Mouse (Mus musculus): ENCODE measurements at regions not wholly inside any gene's neighbourhood (a gene's known extent, or its start where the extent isn't known, plus 50 kb on each side); places are given as distances from the start of the nearest gene placed in this dataset.

GRCm38 (mm10) chr12:86830247-86830585, 54.4 kb downstream of the Irf2bpl start:
- H3K27ac ChIP-seq (replicated peaks) = no peak overlapping the region

GRCm38 (mm10) chr12:86829581-86830246, 54.9 kb downstream of the Irf2bpl start:
- ATAC-seq (ENCODE audit: insufficient read depth) = no peak
- Histone ChIP-seq H3K4me1 (replicated peaks) (peaks cover 80% of the 10 kb centered on the region), H3K27ac (replicated peaks) (peak overlapping the region; percentile 53), H3K27me3 (no peaks in the 10 kb centered on the region), H3K4me2 (peak overlapping the region; percentile 25; the same call in 1 of the 2 replicates), H3K36me3 (replicated peaks) (no peaks in the 10 kb centered on the region), H3K4me3 (replicated peaks) (no peak overlapping the region), H3K9ac (no peak overlapping the region), H3K9me3 (replicated peaks) (no peaks in the 10 kb centered on the region)
- WGBS (ENCODE audit: insufficient replicate concordance) = 35% methylated on average over 16 of the region's 16 CpGs

More at GRCm38 (mm10) chr12:86830247-86830585, 54.4 kb downstream of the Irf2bpl start:
- Histone ChIP-seq H3K4me2 (no peak overlapping the region), H3K9me3 (replicated peaks) (no peaks in the 10 kb centered on the region), H3K4me3 (replicated peaks) (no peak overlapping the region), H3K9ac (no peak overlapping the region), H3K27me3 (no peaks in the 10 kb centered on the region), H3K36me3 (replicated peaks) (no peaks in the 10 kb centered on the region), H3K4me1 (replicated peaks) (peaks cover 80% of the 10 kb centered on the region)
- no peak for ATAC-seq (ENCODE audit: insufficient read depth)
- 86% methylated on average over 8 of the region's 8 CpGs for WGBS (ENCODE audit: insufficient replicate concordance)

- no peak overlapping the region for H3K27ac ChIP-seq (replicated peaks)
- ATAC-seq (ENCODE audit: insufficient read depth) = no peak
- WGBS (ENCODE audit: insufficient replicate concordance) = 66% methylated on average over 2 of the region's 2 CpGs
- H3K4me1 ChIP-seq (replicated peaks) = peaks cover 70% of the 10 kb centered on the region
- no peak overlapping the region for H3K4me3 ChIP-seq (replicated peaks)
- H3K9me3 ChIP-seq (replicated peaks) = no peaks in the 10 kb centered on the region
- H3K4me2 ChIP-seq = no peak overlapping the region
- H3K9ac ChIP-seq = no peak overlapping the region
- H3K27me3 ChIP-seq = no peaks in the 10 kb centered on the region
- H3K36me3 ChIP-seq (replicated peaks) = no peaks in the 10 kb centered on the region
Measured at GRCm38 (mm10) chr12:86827241-86827606, 57.4 kb downstream of the Irf2bpl start.

DNA sequence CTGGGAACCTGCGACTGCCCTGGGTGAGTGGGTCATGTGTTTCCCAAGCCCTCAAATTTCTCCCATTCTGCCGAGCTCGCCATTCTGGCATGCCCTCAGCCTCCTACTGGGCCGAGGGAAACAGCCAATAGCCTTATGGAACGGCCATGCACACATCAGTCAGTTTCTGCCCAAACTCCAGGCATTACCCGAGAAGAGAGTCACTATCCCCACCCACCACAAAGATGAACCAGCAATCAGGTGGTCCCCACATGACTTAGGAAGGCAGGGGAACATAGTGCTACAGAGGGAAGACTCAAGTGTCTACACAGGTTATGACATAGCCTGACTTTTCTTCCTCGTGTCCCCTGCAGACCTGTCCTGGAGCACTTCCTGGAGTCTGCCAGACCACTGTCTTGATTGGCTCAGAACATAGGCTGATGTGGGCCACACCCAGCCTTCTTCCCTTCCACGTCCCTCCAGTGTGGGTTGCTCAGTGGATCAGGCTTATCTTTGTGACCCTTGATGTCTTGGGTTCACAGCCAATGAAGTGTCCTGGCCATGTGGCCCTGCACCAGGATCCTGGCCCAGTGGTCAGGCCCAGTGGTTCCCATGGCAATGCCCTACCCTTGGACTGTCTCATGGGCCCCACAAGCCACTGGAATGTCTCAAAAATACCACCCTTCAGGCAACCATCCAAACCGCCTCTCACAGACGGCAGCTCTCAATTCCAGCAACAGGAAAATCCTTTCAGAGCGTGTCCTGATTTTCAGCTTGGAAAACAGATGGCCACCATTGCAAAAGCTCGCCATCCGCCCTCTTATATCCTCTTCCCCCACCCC, 58.0 kb downstream of the Irf2bpl start:
- peak overlapping the region; percentile 85 for H3K27ac ChIP-seq (replicated peaks)
- no peaks in the 10 kb centered on the region for H3K9me3 ChIP-seq (replicated peaks)
- no peak overlapping the region for H3K9ac ChIP-seq
- no peak overlapping the region for H3K4me3 ChIP-seq (replicated peaks)
- WGBS (ENCODE audit: insufficient replicate concordance) = 64% methylated on average over 13 of the region's 13 CpGs
- H3K4me1 ChIP-seq (replicated peaks) = peaks cover 70% of the 10 kb centered on the region
- ATAC-seq (ENCODE audit: insufficient read depth) = no peak
- H3K4me2 ChIP-seq = no peak overlapping the region
- H3K36me3 ChIP-seq (replicated peaks) = no peaks in the 10 kb centered on the region
- no peaks in the 10 kb centered on the region for H3K27me3 ChIP-seq

- Histone ChIP-seq H3K9me3 (replicated peaks) (no peaks in the 10 kb centered on the region), H3K27me3 (no peaks in the 10 kb centered on the region), H3K9ac (no peak overlapping the region), H3K4me3 (replicated peaks) (no peak overlapping the region), H3K27ac (replicated peaks) (peak overlapping the region; percentile 85), H3K36me3 (replicated peaks) (no peaks in the 10 kb centered on the region), H3K4me1 (replicated peaks) (peaks cover 66% of the 10 kb centered on the region), H3K4me2 (peak overlapping the region; percentile 77)
- WGBS (ENCODE audit: insufficient replicate concordance) = 40% methylated on average over 6 of the region's 6 CpGs
- ATAC-seq (ENCODE audit: insufficient read depth) = no peak
Measured at GRCm38 (mm10) chr12:86825584-86826419, 58.8 kb downstream of the Irf2bpl start.

DNA sequence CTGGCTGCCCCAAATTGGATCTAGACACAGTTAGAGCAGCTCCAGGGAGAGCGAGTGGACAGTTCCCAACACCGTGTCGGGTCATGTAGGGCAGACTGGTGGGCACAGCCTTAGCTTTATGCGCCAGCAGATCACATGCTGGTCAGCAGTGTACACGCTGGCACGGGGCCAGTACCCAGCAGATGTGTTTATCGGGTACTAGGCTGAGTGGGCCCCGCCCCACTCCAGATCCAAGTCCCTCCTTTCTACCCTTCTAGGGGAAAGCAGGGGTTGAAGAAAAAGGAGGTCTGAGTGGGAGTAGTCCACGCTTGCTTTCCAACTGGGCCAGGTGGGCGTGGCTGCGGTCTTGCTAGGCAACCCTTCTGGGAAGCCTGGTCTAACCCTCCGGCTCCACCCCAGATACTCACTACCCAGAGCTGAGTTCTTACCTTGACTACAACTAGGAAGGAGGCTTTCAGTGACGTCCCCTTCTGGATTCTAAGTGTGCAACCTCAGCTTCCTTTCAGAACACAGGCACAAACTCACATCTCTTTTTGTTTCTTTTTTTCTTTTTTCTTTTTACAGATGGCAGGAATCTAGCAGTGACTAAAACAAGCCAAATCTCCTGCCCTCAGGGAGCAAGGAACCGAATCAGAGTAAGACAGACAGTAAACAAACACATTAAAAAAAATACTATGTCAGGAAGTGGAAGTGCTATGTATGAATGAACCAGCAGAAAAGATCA, 59.6 kb downstream of the Irf2bpl start:
- Histone ChIP-seq H3K36me3 (replicated peaks) (no peaks in the 10 kb centered on the region), H3K4me1 (replicated peaks) (peaks cover 59% of the 10 kb centered on the region), H3K4me2 (peak overlapping the region; percentile 77), H3K27me3 (no peaks in the 10 kb centered on the region), H3K9me3 (replicated peaks) (no peaks in the 10 kb centered on the region), H3K4me3 (replicated peaks) (peak overlapping the region; percentile 7; the same call in 1 of the 2 replicates), H3K27ac (replicated peaks) (peak overlapping the region; percentile 85), H3K9ac (0 out of 2 replicates have a peak overlapping the region, but pooled peaks have one; percentile 50)
- 5% methylated on average over 14 of the region's 14 CpGs for WGBS (ENCODE audit: insufficient replicate concordance)
- peak; percentile 88 for ATAC-seq (ENCODE audit: insufficient read depth)

- Histone ChIP-seq H3K4me2 (peak overlapping the region; percentile 77), H3K9me3 (replicated peaks) (no peaks in the 10 kb centered on the region), H3K36me3 (replicated peaks) (no peaks in the 10 kb centered on the region), H3K27me3 (no peaks in the 10 kb centered on the region), H3K27ac (replicated peaks) (peak overlapping the region; percentile 85), H3K4me1 (replicated peaks) (peaks cover 53% of the 10 kb centered on the region), H3K9ac (peak overlapping the region; percentile 50), H3K4me3 (replicated peaks) (peak overlapping the region; percentile 56)
- ATAC-seq (ENCODE audit: insufficient read depth) = peak; percentile 53
- 3% methylated on average over 29 of the region's 29 CpGs for WGBS (ENCODE audit: insufficient replicate concordance)
Measured at GRCm38 (mm10) chr12:86823855-86824589, 60.6 kb downstream of the Irf2bpl start.

GRCm38 (mm10) chr12:86823488-86823854, 61.1 kb downstream of the Irf2bpl start:
- WGBS (ENCODE audit: insufficient replicate concordance) = 74% methylated on average over 4 of the region's 4 CpGs
- peak overlapping the region; percentile 85 for H3K27ac ChIP-seq (replicated peaks)

DNA sequence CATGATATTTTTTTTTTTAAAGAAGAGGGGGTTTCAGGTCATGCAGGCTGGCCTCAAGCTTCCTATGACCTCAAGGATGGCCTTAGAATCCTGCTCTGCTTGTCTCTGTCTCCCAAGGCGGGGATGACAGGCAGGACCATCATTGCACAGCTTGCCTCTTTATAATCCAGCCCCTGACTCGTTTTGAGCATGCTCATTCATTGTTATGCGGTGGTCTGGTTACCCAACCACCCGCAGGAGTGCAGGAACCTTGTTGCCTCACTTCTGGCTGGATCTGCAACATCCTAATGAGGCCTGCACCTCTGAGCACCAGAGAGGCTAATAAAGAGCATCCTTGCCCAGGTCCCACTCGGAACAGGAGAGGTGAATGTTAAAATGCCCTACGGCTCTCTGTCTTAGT, 63.4 kb downstream of the Irf2bpl start:
- no peak overlapping the region for H3K9ac ChIP-seq
- no peaks in the 10 kb centered on the region for H3K36me3 ChIP-seq (replicated peaks)
- peaks cover 68% of the 10 kb centered on the region for H3K4me1 ChIP-seq (replicated peaks)
- H3K9me3 ChIP-seq (replicated peaks) = no peaks in the 10 kb centered on the region
- WGBS (ENCODE audit: insufficient replicate concordance) = 65% methylated on average over 6 of the region's 6 CpGs
- no peak overlapping the region for H3K27ac ChIP-seq (replicated peaks)
- H3K4me3 ChIP-seq (replicated peaks) = no peak overlapping the region
- H3K27me3 ChIP-seq = no peaks in the 10 kb centered on the region
- H3K4me2 ChIP-seq = no peak overlapping the region
- no peak for ATAC-seq (ENCODE audit: insufficient read depth)

More at GRCm38 (mm10) chr12:86823488-86823854, 61.1 kb downstream of the Irf2bpl start:
- Histone ChIP-seq H3K4me3 (replicated peaks) (peak overlapping the region; percentile 56), H3K9ac (peak overlapping the region; percentile 50; the same call in 1 of the 2 replicates), H3K27me3 (no peaks in the 10 kb centered on the region), H3K36me3 (replicated peaks) (no peaks in the 10 kb centered on the region), H3K9me3 (replicated peaks) (no peaks in the 10 kb centered on the region), H3K4me2 (peak overlapping the region; percentile 77), H3K4me1 (replicated peaks) (peaks cover 59% of the 10 kb centered on the region)
- no peak for ATAC-seq (ENCODE audit: insufficient read depth)

DNA sequence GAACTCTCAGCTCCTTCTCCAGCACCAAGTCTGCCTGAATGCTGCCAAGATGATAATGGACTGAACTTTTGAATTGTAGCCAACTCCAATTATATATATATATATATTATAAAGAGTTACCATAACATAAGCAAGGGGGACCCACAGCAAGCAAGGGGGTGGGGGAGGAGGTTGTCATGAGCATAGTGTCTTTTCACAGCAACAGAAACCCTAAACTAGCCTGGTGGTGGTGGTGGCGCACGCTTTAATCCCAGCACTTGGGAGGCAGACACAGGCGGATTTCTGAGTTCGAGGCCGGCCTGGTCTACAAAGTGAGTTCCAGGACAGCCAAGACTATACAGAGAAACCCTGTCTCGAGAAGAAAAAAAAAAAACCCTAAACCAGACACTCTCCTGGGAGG, 65.0 kb downstream of the Irf2bpl start:
- 81% methylated on average over 6 of the region's 6 CpGs for WGBS (ENCODE audit: insufficient replicate concordance)

More for the DNA sequence above, 65.0 kb downstream of the Irf2bpl start:
- no peak overlapping the region for H3K27ac ChIP-seq (replicated peaks)
- no peak overlapping the region for H3K4me2 ChIP-seq
- H3K9me3 ChIP-seq (replicated peaks) = no peaks in the 10 kb centered on the region
- H3K27me3 ChIP-seq = no peaks in the 10 kb centered on the region
- H3K4me1 ChIP-seq (replicated peaks) = peaks cover 63% of the 10 kb centered on the region
- ATAC-seq (ENCODE audit: insufficient read depth) = no peak
- H3K9ac ChIP-seq = no peak overlapping the region
- H3K4me3 ChIP-seq (replicated peaks) = no peak overlapping the region
- no peaks in the 10 kb centered on the region for H3K36me3 ChIP-seq (replicated peaks)

Measured in liver, embryonic 15.5 days (tissue).